Mouse (Mus musculus) spleen, postnatal 36 days (tissue): ENCODE measurements around the gene Trim66.

ENCODE experiments used
- DNase-seq, 2 experiments: peaks; one replicate each; pipeline ENCODE4 v3.0.0; 2022; ENCODE audit warnings: low spot score in 2 of 2, mixed read lengths in 1 of 2

Trim66 gene

DNA sequence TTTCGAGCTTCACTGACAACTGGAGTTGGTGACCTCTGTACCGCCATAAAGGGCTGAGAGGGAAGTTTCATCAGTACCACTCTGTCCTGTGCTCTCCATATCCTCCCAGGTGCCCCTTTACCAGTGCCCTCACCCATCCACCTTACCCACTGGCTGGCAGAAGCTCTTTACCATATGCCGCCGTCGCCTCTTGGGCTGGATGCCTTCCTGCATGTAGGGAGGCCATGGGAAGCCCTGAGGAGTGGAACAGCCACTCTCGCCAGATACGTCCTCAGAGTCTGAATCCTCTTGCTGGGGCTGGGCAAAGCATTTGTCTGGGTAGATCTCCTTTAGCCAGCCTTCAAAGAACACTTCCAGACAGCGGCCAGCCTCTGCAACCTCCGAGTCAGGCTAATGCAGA, 53.1 kb downstream of the Trim66 start:
- DNase-seq = no peak

DNA sequence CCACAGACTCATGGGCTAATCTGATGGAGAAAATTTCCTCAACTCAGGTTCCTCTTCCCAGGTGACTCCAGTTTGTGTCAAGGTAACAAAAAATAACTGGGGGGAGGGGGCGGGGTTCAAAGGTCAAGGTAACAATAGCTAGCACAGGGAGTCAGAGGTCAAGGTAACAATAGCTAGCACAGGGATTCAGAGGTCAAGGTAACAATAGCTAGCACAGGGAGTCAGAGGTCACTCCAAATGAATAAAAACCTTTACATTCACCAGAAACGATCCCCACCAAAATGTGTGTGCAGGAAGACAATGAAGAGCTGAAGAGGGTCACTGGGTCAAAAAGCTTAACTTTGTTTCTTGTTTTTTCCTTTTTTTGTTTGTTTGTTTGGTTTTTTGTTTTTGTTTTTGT, 59.9 kb downstream of the Trim66 start:
- DNase-seq = no peak

DNA sequence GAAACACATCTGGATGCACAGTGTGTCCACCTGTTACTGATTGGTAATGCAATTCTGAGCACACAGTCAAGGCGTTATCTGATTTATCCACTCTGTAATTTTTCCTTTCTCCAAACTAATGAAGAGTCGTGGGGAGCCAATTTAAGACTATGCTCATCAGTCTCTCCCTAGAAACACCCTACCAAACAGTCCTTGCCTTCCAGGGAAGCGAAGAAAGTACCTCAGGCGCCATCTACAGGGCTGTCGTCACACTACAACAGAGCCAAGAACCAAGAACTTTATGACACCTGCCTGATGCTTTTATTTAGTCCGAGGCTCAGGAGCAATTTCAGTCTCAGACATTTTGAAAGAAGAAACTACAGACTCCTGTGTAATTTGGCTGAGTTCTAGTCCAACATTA, 62.9 kb downstream of the Trim66 start:
- no peak for DNase-seq

DNA sequence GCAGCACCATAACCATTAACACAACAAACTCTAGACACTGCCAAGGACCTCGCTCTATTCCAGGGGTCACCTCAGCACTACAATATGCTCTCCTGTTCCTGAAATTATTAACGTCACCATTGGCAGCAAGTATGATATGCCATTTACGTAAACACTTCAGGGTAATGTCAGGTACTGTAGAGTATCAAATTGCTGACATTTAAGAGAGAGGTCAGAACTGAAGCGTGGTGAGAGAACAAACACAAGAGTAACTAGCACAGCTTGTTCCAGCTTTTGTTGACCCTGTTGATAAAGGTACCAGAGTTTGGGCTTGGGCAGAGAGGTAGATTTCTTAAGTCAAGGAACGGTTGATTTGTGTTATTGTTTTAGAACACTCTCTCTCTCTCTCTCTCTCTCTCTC, 65.2 kb downstream of the Trim66 start:
- DNase-seq = no peak

DNA sequence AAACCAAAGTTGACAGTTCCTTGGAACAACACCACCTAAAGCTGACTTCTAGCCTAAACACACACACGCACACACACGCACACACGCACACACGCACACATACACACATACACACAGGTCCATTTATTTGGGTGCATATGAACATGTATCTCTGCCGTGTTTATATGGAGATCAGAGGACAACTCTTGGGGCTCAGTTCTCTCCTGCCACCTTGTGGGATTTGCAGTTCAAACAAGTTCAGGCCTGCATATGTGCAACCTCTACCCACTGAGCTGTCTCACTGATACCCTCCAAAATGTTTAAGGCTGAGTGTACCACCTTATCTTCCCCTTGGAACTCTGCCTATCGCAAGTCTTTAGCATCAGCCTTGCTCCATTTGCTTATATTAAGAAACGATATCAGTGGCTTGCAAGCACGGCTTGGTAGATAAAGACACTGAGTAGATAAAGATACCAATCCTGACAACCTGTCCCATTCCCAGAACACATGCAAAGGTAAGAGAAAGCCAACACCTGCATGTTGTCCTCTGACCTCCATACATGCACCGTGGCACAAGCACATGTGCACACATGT, 67.2 kb downstream of the Trim66 start:
- no peak for DNase-seq

DNA sequence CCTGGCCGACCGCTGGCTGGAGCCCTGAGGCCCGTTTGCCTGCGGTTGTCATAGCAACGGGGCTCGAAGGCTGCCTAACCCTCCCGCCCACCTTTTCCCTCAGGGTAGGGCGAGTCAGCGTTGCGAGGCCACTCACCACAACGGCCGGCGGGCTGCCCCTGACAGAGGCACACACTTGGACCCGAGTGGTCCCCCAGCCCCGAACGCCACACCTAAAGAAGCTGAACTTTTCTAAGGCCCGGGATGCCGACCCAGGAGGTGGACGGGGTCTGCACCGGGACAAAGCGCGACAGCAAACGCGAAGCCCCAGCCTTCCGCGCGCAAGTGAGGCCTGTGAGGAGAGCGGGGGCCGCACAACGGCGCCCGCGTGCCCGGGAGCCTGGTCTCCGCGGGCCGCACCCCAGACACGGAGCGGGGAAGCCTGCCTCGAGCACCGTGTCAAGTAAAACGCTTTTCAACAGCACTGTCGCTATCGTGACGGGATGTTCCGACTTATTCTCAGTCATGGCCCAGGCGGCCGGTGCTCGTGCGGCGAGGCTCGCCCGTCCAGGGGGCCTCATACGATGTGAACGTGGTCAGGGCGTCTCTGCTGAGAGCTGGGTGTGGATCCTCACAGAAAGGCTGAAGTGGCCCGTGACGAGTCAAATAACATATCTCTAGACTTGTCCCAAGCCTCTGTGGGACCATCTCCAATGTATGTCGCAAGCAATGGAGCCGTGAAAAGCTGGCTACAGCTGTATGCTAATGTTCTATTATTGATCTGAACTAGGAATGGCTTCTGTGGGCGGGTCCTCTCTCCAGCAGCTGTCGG, 68.9 kb downstream of the Trim66 start, which contains the start of gene Stk33:
Stk33 (minus strand) TSS at position 301 of the 811 bp plus-strand sequence.
- DNase-seq = no peak

DNA sequence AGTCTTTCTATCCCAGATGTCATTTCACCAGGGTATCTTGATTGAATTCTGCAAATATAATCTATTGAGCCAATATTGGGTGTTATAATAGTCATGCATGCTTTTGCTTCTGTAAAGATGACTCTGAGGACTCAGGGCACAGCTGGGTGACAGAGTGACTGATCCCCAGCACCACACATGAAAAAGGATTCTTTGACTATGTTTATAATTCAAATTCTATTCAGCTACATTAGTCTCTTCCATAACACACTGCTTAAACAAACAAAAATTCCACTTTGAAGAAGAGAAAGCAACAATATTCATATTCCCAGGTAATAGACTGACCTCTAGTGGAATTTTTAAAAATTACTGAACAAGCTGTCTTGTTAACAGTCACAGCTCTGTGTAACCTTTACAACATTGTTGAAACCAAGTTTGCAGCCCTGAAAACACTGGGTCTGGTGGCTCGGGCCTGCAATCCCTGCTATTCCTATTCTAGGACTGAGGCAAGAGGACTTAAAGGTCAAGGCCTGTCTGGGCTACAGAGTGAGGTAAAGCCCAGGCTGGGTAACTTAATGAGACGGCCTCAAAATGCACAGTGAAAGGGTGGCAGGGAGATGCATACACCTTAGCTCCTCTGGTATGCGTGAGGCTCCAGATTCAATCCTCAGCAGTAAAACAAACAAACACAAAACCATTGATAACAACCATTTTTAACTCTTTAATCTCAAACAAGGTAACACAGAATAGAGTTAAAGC, 83.3 kb downstream of the Trim66 start:
- no peak for DNase-seq

DNA sequence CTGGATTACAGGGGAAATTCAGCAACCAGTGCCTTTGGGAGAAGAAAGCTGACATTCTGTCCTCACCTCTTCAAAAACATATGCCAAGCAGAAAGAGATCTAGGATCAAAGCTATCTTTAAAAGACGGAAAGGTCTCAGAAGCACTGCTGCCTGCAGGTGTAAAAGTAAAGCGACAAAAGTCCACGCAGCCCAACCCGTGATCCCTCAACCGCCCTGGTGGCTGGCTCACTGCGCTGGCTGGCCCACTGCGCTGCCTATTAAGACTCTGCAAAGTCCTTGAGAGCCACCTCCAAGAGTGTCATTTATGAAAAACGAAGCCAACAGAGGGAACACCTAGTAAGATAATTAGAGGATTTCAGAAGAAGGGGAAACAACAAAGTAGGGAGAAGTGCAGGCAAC, 85.1 kb downstream of the Trim66 start:
- no peak for DNase-seq

DNA sequence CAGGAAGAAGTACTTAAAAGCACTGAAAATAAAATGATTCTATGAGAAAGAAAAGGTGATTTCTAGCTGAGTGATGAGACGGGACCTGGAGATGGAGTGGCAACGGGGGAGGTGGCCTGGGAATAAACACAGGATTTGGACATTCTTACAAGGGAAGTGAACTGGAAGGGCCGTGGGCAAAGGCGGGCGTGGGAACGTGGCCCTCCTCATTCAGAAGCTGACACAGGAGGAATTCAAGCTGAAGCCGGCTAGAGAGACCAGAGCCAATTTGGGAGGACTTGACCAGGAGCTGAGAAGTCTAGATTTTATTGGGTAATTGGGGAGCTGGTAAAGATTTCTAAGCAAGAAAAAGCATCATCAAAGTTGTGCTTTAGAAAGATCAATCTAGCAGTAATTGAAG, 102.4 kb downstream of the Trim66 start:
- DNase-seq = no peak

DNA sequence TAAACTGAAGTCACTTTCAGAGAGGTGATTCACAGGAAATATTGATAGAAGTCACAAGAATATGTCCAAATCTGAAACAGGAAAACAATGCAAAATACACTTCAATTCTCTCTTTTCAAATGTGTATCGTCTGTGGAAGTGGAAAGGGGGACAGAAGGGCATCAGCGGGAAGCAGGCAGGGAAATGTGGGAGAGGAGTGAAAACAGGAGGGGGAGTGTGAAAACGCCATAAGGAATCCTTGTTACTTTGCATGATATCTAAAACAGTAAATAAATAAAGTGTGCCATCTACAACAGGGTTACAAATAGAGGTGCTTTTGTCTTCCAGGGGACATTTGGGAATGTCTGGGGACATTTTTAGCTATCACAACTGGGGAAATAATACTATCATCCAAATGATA, 108.6 kb downstream of the Trim66 start:
- no peak for DNase-seq
